Mouse (Mus musculus) lung, postnatal 0 days (tissue): ENCODE measurements at regions not wholly inside any gene's neighbourhood (a gene's known extent, or its start where the extent isn't known, plus 50 kb on each side); places are given as distances from the start of the nearest gene placed in this dataset.

Experiments used
- CTCF ChIP-seq: IDR thresholded peaks from 2 replicates; pipeline ENCODE4 v1.5.1; 2016; ENCODE audit warnings: antibody characterized with exemption, mild to moderate bottlenecking
- EP300 ChIP-seq: IDR thresholded peaks from 2 replicates; pipeline ENCODE4 v1.6.1; 2016; ENCODE audit warnings: antibody characterized with exemption, mild to moderate bottlenecking, control low read depth

GRCm38 (mm10) chr3:106879994-106880393 is 53.9 kb upstream of the Olfr266 start:
- peak; percentile 19; the same call in 1 of the 2 replicates for TF ChIP-seq CTCF
- no peak for TF ChIP-seq EP300
